Mouse (Mus musculus) kidney, postnatal 14 days (tissue): ENCODE data around the gene Aldh1a3.

Experiments
- DNase-seq: peaks from one replicate; pipeline ENCODE4 v3.0.0; 2022; ENCODE audit warnings: mixed read lengths

Aldh1a3 gene

DNA sequence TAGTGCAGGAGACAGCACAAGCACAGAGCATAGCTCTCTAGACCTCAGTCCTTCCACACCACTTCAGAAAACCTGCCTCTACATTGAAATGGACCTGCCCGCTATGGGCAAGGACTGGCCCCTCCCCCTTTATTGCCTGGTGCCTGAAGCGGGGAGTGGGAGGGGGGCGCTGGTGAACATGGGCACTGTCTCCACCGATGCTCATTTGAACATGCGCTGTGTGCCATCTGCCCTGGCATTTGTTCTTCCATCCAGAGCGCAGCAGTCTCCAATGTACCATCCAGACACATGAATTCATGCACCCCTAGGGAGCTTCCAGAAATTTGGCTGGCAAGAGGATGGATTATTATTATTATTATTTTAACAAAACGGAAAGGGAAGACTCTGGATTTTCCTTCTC, 14.2 kb downstream of the Aldh1a3 start:
- no peak for DNase-seq

DNA sequence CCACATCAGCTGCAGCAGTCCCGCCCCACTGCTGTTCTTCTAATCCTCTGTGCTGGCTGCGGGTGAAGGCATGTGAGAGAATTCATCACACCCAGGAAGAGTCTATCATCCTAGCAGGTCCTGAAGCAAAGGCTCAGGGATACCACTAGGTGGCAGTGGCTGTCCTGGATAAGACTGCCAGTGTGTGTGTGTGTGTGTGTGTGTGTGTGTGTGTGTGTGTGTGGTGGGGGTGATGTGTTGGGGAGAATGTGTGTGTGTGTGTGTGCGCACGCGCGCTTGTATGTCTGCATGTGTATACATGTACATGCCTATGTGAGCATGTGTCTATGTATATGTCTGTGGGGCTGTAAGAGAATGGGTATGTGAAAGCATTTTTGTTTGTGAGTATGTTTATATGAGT, 17.9 kb downstream of the Aldh1a3 start:
- peak; percentile 46 for DNase-seq

DNA sequence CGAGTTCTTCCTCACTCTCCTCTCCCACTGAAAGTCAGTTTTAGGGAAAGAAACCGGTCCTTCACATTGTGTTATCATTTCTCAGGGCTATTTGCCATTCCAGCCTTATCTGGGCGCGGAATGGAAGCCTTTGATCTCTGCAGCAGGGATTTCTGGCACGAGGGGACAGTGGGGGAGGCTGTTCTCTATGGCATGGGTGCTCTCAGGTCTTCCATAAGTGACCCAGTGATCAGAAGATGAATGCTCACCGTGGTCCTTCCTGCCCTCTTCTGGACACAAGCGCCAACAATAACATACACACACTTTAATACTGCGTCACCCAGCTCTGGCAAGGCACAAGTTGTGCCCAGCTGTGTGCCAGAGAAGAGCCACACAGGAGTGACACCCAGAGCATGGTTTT, 20.3 kb downstream of the Aldh1a3 start:
- DNase-seq, result no peak

DNA sequence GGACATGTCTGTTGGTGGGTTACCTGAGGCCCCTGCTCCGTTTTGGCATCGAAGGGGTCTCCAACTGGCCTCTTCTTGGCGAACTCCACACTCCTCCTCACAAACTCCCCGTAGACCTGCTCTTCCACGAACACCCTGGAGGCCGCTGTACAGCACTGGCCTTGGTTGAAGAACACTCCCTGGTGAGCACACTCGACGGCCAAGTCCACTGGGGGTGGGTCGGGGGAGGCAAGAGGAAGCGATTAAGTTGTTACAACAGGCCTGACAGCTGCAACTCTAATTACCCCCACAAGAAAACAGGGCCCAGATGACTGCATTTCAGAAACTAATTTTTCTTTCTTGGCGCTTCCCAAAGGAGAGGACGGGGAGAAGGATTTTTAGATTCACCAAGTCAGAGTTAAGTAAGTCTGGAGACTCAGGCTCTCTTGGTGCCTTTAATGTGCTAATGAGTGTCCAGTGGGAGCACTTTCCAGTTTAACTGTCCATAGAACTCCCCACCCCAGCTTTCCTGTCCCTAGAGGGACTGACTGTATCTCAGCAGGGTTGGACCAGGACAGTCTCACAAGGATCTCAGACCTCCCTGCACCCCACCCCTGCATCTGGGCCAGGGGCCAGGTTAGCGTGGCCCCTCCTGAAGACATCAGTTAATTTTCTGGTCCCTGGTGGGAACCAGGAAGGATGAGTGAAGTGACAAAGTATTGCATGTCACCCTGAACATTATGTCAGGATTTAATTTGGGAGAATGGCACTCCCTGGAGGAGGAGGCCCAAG, 21.2 kb downstream of the Aldh1a3 start:
- peak; percentile 43 for DNase-seq

DNA sequence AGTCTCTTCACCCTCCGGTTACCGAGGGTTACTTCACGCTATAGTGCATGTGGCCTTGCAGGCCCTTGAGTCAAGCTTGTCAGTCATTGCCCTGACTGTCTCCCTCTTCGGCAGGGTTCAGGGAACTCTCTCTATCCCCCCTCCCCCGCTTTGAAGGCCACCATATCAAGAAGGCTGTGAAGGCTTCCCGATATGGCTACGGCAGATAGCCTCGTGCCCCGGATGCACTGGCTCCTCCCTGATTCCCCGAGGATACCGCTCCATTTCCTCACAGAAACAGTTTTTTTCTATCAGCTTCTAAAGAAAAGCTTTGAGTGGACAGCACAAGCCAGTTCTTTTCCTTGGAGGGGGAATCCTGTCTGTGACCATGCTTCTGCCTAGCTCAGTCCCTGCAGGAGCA, 21.8 kb downstream of the Aldh1a3 start:
- peak; percentile 54 for DNase-seq

DNA sequence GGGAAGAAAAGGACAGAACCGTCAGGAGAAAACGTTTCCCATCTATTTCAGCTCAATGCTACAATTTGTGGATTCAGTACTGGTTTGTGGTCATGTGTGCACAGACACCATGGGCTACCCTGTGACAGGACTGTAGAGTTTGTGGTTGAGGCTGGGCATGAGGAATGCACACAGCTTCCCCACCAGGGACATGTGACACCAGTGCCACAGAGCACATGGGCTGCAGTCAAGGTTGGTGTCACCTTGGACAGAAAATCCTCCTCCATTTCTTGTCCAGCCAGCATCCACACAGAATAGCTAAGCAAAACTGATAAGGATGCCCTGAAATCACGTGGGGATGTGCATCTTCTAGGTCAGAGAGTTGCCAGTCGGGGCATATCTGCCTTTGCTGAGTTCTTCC, 22.5 kb downstream of the Aldh1a3 start:
- no peak for DNase-seq

DNA sequence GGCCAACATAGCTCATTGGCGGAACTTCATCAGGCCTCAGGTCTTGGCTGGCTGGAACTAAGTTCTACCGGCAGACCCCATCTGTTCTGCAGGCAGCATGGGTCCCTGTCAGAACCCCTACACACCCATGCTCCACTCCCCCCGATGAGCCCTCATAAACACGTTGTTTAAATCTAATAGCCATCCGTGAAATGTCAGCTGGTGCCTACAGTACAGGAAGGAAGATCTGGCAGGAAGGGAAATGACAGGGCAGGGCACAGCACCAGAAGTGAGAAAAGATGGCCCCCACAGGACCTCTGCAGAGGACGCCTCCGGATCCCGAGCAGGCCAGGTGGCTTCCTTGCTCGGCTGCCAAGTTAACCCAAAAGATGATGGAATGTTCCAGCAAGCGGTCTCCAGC, 23.2 kb downstream of the Aldh1a3 start:
- peak; percentile 49 for DNase-seq

DNA sequence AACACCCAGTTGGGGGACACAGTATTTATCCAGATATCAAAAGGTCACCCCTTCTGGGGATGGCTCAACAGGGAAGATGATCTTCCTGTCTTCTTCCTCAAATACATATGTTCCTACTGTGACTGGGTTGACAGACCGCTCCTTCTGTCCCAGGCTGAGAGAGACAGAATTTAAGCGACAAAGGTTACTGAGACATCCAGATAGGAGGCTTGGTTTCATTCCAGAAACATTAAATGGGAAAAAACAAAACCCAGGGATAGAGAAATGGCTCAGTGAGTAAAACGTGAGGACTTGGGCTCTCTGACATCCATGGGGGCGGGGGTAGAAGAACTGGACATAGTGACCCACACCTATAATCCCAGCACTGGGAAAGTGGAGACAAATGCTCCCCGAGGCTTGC, 24.4 kb downstream of the Aldh1a3 start:
- DNase-seq, result no peak

DNA sequence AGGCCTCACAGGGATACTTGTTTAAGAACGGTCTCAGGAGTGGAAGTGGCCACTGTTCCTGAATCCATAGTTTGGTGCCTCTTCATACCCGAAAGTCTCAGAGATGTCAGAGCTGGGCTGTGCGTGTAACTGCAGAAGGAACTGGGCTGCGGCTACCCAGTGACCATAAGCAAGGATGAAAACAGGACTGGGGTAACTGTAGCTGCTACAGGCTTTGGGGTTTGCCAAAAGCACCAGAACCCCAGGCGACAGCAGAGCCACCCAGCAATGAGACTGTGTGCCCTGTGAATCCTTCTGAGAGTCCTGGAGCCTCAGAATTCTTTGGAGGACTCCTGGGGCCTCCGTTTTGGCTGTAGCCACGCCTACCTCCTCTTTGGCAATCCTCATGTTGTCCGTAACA, 25.7 kb downstream of the Aldh1a3 start:
- DNase-seq, result no peak

DNA sequence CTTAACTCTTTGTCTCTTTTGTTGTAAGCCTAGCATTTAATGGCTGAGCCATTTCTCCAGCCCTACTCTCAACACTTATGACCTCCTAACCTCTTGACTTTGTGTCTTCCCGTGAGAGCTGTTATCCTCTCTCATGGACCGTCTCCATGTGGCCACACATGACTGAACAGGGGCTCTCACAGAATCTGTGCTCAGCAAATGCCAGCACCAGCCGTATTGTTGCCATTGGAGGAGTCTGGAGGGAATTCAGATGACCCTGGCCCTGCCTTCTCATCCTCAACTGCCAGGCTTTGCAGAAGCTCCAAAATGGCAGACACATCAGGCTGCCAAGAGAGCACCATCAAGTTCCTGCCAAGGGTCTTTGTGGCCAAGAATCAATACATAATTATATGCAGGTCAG, 30.0 kb downstream of the Aldh1a3 start:
- DNase-seq, result no peak

DNA sequence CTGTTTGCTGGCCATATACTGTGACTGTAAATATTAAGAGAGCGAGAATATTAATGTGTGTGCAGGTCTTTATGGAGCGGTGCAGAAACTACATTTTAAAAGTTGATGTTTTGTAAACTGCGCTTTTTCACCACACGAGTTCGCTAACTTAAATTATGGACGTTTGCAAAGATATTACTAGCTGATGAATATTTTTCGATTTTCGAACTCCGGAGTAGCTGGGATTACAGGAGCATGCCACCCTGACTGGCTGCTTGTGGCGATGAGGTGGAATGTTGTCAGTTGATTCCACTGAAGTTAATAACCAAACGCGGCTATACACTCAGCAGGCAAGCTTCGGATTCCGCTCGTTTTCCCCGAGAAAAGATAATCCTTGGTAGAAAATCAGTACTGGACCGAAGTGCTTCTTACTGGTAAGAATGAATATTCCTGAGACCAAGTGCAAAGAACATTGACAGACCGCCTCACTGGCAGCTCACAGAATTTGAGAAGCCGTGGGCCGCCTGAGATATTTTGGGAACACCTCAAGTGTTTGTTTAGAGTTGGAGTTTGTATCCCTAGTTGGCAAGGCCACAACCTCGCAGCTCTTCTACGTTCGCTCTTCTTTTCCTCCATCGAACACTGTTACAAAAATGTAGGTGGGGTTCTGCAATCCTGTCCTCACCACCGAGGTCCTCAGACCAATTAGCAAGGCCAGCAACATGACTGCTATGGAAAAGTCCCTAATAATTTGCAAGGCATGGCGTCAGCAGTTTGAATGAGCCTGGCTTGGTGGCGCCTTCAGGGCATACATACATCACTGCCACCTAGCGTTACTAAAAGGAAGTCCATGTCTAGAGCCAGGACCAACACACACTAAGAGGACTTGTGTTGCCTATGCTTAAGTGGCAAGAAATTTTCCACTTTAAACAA, 38.4 kb downstream of the Aldh1a3 start:
- peak; percentile 90 for DNase-seq

DNA sequence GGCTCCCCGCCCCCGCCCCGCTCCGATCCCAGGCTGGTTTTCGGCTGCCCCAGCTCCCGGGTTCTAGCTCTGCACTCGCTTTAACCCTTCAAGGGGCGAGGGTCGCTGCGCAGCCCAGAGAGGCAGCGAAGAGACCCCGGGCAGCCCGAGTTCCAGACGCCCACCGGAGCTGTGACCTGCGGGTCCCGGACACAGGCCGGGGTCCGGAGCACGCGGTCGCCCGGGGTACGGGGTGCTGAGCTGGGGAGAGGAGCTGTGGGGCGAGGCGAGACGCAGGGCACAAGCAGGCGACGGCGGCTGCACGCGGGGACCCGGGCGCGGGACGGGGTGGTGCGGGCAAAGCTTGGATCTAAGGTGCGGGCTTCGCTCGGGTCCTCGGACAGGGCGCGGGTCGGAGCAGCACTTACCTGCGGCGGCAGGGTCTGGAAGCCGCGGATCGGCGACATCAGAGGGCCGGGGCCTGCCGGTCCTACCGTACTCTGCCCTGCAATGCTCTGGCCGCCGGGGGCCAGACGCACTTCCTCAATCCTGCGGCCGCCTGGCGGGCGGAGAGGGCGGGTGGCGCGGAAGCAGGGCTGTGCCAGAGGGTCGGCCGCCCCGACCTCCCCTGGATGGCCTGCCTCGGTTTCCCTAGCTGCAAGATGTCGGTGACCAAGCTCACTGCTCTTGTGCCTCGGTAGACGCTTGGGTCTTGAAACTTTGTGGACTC, 39.4 kb downstream of the Aldh1a3 start, which contains the start of gene Lrrk1:
Gene Lrrk1 (minus strand): TSS at position 538 of the 709 bp plus-strand sequence.
- DNase-seq, result peak; percentile 78

DNA sequence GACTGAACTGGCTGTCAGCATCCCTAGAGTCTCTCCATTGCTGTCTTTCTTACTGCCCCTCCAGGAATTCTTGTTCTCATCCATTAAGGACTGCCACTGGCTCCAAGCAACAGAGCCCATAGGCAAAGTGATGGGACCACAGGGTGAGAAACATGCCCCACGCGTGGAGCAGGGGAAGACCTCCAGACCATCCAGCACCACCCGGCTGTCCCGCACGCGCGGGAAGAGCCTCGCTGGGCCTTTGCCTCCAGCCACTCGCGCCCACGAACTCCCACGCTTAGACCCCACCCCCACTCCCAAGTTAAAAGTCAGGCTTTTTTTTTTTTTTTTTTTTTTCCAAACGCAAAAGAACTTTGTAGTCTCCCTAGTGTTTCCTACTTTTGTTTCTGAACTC, 39.9 kb downstream of the Aldh1a3 start:
- DNase-seq, result peak; percentile 41

DNA sequence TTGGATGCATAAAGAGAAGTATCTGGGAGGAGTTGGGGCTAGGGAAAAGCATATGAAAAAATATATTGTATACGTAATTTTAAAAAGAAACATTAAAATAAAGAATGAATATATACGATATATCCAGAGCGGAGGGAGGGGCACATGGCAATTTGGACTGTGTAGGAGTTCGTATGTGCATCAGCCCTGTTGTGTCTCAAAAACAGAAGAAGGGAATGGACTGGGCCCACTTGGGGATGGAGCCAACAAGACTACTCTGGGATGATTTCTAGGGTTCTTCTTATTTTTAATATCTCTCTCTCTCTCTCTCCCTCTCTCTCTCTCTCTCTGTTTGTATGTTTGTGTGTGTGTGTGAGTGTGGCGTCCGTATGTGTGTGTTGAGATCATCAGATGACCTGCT, 40.9 kb downstream of the Aldh1a3 start:
- DNase-seq, result no peak

DNA sequence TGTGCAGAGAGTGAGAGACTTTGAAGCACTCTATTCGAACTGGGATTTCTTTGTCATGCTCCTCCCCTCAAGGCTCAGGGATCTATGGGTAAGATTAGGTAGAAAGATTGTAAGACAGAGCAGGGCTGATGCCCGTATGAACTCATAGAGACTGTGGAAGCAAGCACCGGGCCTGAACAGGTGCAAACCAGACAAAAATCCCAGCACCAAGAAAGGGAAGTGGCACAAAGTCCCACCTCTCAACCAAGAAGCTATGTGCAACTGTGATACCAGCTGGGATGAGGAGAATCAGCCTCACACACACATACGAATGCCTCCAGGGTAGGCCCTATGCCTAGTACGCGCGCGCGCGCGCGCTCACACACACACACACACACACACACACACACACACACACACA, 41.5 kb downstream of the Aldh1a3 start:
- DNase-seq, result no peak

DNA sequence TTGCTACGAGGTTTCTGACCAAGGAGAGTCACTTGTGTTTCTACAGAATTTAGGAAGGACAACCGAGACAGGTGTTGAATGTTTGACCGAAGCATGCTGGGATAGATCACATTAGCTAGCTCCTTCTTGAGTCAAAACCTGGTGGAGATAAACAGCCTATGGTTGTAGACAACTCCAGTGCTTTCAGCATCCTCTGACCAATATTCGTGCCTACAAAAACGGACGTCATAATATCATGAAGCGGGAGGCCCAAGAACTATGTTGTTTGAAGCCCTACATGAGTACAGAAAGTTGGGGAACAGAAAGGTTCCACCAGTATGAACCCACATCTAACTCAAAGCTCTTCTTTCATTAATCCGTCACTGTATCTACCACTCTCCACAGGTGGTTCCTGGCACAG, 42.4 kb downstream of the Aldh1a3 start:
- DNase-seq, result no peak

DNA sequence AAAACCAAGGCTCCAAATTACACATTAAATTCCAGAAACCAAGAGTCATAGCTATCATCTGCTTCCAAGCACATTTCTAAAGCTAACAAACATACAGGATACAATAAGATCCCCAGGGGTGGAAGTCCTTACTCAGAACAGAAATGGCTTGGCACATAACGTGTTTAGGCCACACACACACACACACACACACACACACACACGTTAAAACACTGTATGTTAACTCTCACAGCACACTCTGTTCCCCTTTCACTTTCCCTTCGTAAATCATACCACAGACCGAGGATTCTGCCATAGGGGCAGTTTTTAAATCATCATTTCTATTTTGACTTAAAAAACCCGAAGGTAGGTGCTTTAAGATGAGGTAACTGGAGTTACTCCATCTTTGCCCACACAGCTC, 43.1 kb downstream of the Aldh1a3 start:
- peak; percentile 24 for DNase-seq

DNA sequence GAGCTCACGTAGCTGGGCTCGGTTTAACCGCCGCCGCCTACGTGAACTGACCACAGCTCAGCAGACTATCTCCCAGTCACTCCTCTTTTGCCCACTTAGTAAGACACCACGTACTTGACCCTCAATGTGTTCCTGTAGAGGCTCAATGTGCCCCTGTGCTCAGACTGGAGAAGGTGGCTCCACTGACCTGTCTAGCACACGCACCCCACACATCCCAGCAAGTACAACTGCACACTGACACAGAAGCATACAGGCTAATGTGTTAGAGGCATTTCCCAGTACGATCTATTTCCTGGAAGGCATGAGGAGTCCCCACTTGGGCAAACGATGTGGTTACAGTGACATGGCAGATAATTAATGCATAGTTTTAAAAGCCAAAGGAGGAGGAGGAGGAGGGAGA, 50.8 kb downstream of the Aldh1a3 start:
- DNase-seq, result no peak

DNA sequence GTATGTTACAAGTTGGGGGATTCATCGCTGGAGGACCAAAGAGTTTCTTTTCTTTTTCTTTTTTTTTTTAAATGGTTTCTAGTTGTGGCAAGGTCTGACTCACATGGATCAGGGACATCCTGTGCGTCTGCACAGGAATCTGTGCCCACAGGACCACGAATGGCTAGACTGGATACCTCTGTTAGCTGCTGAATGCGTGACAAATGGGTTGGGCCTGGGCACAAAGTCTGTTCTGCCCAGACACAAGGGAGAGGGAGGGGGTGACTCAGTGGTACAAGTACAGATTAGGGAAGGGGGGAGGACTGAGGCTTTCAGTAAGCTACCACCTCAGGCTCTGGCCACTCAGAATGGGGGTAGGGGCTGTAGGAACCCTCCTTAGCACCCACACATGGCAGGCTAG, 51.6 kb downstream of the Aldh1a3 start:
- no peak for DNase-seq

DNA sequence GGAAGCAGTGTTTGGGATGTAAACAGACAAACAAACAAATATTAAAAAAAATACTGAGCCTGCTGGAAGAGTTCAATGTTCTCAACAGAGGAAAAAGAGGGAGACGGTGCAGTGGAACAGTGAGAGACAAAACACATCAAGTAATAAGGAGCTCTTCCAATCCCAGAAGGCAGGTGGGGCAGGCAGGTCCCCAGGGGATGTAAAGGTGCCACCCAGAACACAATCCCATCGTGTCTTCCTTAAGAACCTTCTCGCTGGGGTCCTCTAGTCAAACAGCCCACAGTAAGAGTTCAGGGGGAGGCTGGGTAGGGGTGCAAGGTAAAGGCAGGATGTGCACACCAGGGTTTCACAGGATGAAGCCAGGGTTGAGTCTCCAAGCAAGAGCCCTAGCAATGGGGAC, 53.9 kb downstream of the Aldh1a3 start:
- DNase-seq, result no peak

DNA sequence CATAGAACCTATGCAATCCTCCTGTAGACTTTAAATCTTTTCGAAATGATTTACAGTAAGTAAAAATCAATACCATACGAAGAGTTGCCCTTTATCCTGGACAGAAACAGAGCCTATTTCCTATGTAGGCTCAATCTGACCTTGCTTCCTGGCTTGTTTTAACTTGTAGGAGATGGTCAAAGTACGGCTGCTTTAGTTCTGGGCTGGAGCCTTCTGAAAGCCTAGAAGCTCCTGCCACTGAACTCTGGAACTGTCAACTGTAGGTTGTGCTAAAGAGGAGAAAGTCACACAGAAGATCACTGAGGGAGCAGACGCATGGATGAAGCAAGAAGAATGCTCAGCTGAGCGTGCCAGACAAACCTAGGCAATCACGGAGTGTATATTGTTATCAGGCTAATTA, 56.3 kb downstream of the Aldh1a3 start:
- no peak for DNase-seq

DNA sequence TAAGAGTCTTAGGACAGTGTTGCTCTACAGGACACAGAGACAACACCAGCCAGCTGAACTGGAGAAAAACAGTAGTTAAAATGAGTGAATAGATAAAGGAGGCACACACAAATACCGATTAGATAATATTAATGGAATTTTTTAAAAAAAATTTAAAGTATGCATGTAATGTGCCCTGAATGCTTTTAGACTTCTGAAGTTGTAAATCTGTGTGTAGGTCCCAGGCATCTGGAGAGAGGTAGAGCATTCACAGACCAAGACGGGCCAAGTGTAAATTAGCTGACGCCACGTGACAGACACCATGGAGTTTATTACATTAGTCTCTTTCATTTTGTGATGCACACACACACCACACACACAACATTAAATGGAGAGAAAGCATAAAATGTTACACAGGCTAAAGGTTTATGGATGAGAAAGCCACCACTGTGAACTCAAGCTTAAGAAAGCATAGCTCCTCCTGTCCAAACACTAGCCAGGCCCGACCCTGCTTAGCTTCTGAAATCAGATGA, 57.3 kb downstream of the Aldh1a3 start:
- DNase-seq, result no peak
